12 mouse cellular contexts compared by ENCODE assay signal in the genomic region with DNA sequence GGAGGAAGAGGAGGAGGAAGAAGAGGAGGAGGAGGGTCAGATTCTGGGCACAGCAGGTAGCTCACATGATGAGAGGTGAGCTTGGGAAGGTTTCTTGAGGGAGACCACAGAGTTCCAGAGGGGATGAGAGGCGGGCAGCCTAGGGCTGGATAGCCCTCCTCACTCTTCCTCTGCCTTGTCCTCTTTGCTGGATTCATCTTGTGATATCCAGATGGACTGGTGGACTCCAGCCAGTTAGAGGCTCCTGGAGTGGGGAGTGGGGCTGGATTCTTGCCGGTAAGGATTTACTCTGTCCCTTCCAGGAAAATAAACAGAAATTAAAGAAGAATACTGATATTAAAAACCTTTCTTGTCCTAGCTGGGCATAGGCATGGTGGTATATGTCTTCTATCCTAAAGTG. TPM values are rescaled to one million over a fixed set of nuclear protein-coding genes. Genes with fewer than 3 reads are reported as not detected.
A peak's percentile ranks its signal among the peaks of the same experiment; 100 is the strongest.
DNase-seq lines count a peak whose midpoint lies in the region.
"Had no signal": no experiment of that assay in that cellular context is flagged by ENCODE, and none has a peak within 500 bp of the region (broad histone marks: within the 10 kb centered on the region; RNA-seq: fewer than 3 reads in every experiment).

No protein-coding gene starts in this region.

- peak; percentile 28 for DNase-seq in gastrocnemius, postnatal 10 days
- DNase-seq in gastrocnemius, postnatal 36 days: no peak
- peak; percentile 33 for DNase-seq in left cerebral cortex, postnatal 4 days
- DNase-seq in left cerebral cortex, postnatal 25 days (ENCODE audit: low spot score in 2 of 2): no peak
- DNase-seq in urinary bladder, postnatal 14 days (ENCODE audit: low spot score): peak; percentile 29
- no peak for DNase-seq in urinary bladder, postnatal 10 days (ENCODE audit: low spot score)
- peak; percentile 34 for DNase-seq in lung, postnatal 36 days
- no peak for DNase-seq in liver
- DNase-seq: B cell, adult 2 months; cerebellum, adult 2 months; layer of hippocampus, postnatal 36 days; liver, embryonic 13.5 days had no signal

- intact Hi-C loops in gastrocnemius, postnatal 36 days (cut with DNase I): no loop called here
- intact Hi-C loops in left cerebral cortex, postnatal 4 days (cut with DNase I): no loop called here
- intact Hi-C loops in left cerebral cortex, postnatal 25 days (cut with DNase I): no loop called here

RNA-seq across cellular contexts. Expression of gene Akap12, which starts 20.4 kb away (rescaled TPM):
- 10 to 100 TPM; 36.3 to 47.8 TPM for total RNA-seq in gastrocnemius, postnatal 10 days (2021)
- total RNA-seq in gastrocnemius, postnatal 36 days (2021): 1 to 10 TPM; 8.1 to 8.2 TPM
- total RNA-seq in left cerebral cortex, postnatal 4 days (2021): 10 to 100 TPM; 61.6 to 63.4 TPM
- 10 to 100 TPM; 13.2 to 15.1 TPM for total RNA-seq in left cerebral cortex, postnatal 25 days (2021)

Comparison
In these comparisons a context has a peak if more than half of its experiments do, and no peak if none do; other contexts are left out.
1. DNase-seq: peak in gastrocnemius, postnatal 10 days (single experiment), left cerebral cortex, postnatal 4 days (single experiment), urinary bladder, postnatal 14 days (single experiment) and lung, postnatal 36 days (single experiment); none in gastrocnemius, postnatal 36 days (0 of 2), left cerebral cortex, postnatal 25 days (0 of 2), urinary bladder, postnatal 10 days (single experiment) and liver (single experiment).